Mouse (Mus musculus): ENCODE data around the gene Mylk4.

Mylk4 gene

GRCm38 (mm10) chr13:32795166-32795565 is 11.4 kb upstream of the Mylk4 start:
- no peak for DNase-seq (ENCODE audit: low read depth)

- no peak for DNase-seq (ENCODE audit: low read depth)
These were observed 10.9 kb upstream of the Mylk4 start for GRCm38 (mm10) chr13:32794619-32795018.

GRCm38 (mm10) chr13:32789781-32790180 is 6.0 kb upstream of the Mylk4 start:
- DNase-seq (ENCODE audit: low read depth): no peak

GRCm38 (mm10) chr13:32787584-32787983 is 3.8 kb upstream of the Mylk4 start:
- DNase-seq (ENCODE audit: low read depth): no peak

GRCm38 (mm10) chr13:32783055-32783454 is 699 bp downstream of the Mylk4 start:
- DNase-seq (ENCODE audit: low read depth): no peak

- DNase-seq (ENCODE audit: low read depth): no peak
These were observed 4.9 kb downstream of the Mylk4 start for GRCm38 (mm10) chr13:32778861-32779260.

GRCm38 (mm10) chr13:32776350-32776749 is 7.4 kb downstream of the Mylk4 start:
- no peak for DNase-seq (ENCODE audit: low read depth)

GRCm38 (mm10) chr13:32775889-32776288 is 7.9 kb downstream of the Mylk4 start:
- DNase-seq (ENCODE audit: low read depth): no peak

- DNase-seq (ENCODE audit: low read depth): no peak
These were observed 13.8 kb downstream of the Mylk4 start for GRCm38 (mm10) chr13:32769960-32770359.

GRCm38 (mm10) chr13:32768104-32768503 is 15.7 kb downstream of the Mylk4 start:
- DNase-seq (ENCODE audit: low read depth): no peak

- DNase-seq (ENCODE audit: low read depth): no peak
These were observed 19.3 kb downstream of the Mylk4 start for GRCm38 (mm10) chr13:32764448-32764847.

- no peak for DNase-seq (ENCODE audit: low read depth)
These were observed 20.6 kb downstream of the Mylk4 start for GRCm38 (mm10) chr13:32763141-32763540.

GRCm38 (mm10) chr13:32760795-32761194 is 23.0 kb downstream of the Mylk4 start:
- no peak for DNase-seq (ENCODE audit: low read depth)

GRCm38 (mm10) chr13:32759036-32759435 is 24.7 kb downstream of the Mylk4 start:
- DNase-seq (ENCODE audit: low read depth): no peak

GRCm38 (mm10) chr13:32752066-32752657 is 31.6 kb downstream of the Mylk4 start:
- peak; percentile 27 for DNase-seq (ENCODE audit: low read depth)

- DNase-seq (ENCODE audit: low read depth): no peak
These were observed 33.2 kb downstream of the Mylk4 start for GRCm38 (mm10) chr13:32750507-32750906.

- no peak for DNase-seq (ENCODE audit: low read depth)
These were observed 35.3 kb downstream of the Mylk4 start for GRCm38 (mm10) chr13:32748421-32748820.

- no peak for DNase-seq (ENCODE audit: low read depth)
These were observed 42.6 kb downstream of the Mylk4 start for GRCm38 (mm10) chr13:32741161-32741560.

- no peak for DNase-seq (ENCODE audit: low read depth)
These were observed 52.5 kb downstream of the Mylk4 start for GRCm38 (mm10) chr13:32731283-32731682.

- DNase-seq (ENCODE audit: low read depth): no peak
These were observed 59.1 kb downstream of the Mylk4 start for GRCm38 (mm10) chr13:32724606-32725005.

GRCm38 (mm10) chr13:32721717-32722116 is 62.0 kb downstream of the Mylk4 start:
- DNase-seq (ENCODE audit: low read depth): peak; percentile 59

GRCm38 (mm10) chr13:32719284-32719683 is 64.5 kb downstream of the Mylk4 start:
- no peak for DNase-seq (ENCODE audit: low read depth)

- DNase-seq (ENCODE audit: low read depth): no peak
These were observed 66.0 kb downstream of the Mylk4 start for GRCm38 (mm10) chr13:32717709-32718108.

GRCm38 (mm10) chr13:32712568-32712967 is 71.2 kb downstream of the Mylk4 start:
- no peak for DNase-seq (ENCODE audit: low read depth)

- no peak for DNase-seq (ENCODE audit: low read depth)
These were observed 75.9 kb downstream of the Mylk4 start for GRCm38 (mm10) chr13:32707894-32708293.
